Mouse (Mus musculus) neural tube, embryonic 11.5 days (tissue): ENCODE measurements at regions not wholly inside any gene's neighbourhood (a gene's known extent, or its start where the extent isn't known, plus 50 kb on each side); places are given as distances from the start of the nearest gene placed in this dataset.
A peak's percentile ranks its signal among the peaks of the same experiment; 100 is the strongest.

Experiments
- ATAC-seq: fragments of 200-750 bp; cut with Nextera tagmentation; 2 replicates; pipeline ENCODE4 v1.8.0; 2017; ENCODE audit warnings: moderate number of reproducible peaks, mild to moderate bottlenecking, moderate TSS enrichment, moderate library complexity; ENCODE audit not compliant: insufficient read depth, low FRiP score, low TSS enrichment
- DNase-seq: peaks from one replicate; pipeline ENCODE4 v3.0.0-alpha.2; 2015; ENCODE audit warnings: low spot score
- H3K27ac ChIP-seq: fragments of 300-500 bp; sonication (generic); 2 replicates; pipeline ENCODE4 v1.5.1; 2014; ENCODE audit warnings: low read depth, mild to moderate bottlenecking, low read length
- H3K27me3 ChIP-seq: fragments of 300-500 bp; sonication (generic); 2 replicates; pipeline ENCODE4 v1.6.1; 2014; ENCODE audit warnings: mild to moderate bottlenecking, low read length, mixed read lengths; ENCODE audit not compliant: control insufficient read depth, insufficient read depth
- H3K36me3 ChIP-seq: fragments of 300-500 bp; sonication (generic); 2 replicates; pipeline ENCODE4 v1.6.1; 2014; ENCODE audit warnings: mild to moderate bottlenecking, low read length, moderate library complexity, mixed read lengths; ENCODE audit not compliant: control insufficient read depth, insufficient read depth
- H3K4me1 ChIP-seq: fragments of 300-500 bp; sonication (generic); 2 replicates; pipeline ENCODE4 v1.6.1; 2014; ENCODE audit warnings: low read length, mixed read lengths; ENCODE audit not compliant: control insufficient read depth, insufficient read depth
- H3K4me2 ChIP-seq: fragments of 300-500 bp; sonication (generic); 2 replicates; pipeline ENCODE4 v1.6.1; 2014; ENCODE audit warnings: low read depth, mild to moderate bottlenecking, moderate library complexity
- H3K4me3 ChIP-seq: fragments of 300-500 bp; sonication (generic); 2 replicates; pipeline ENCODE4 v1.5.1; 2014; ENCODE audit warnings: low read depth, low read length
- H3K9ac ChIP-seq: fragments of 300-500 bp; sonication (generic); 2 replicates; pipeline ENCODE4 v1.6.1; 2014; ENCODE audit warnings: mild to moderate bottlenecking, low read length
- H3K9me3 ChIP-seq: fragments of 300-500 bp; sonication (generic); 2 replicates; pipeline ENCODE4 v1.6.1; 2016; ENCODE audit warnings: low read length; ENCODE audit not compliant: control insufficient read depth
- WGBS: fragments of 180-500 bp; shearing (Covaris S2); extraction: QIAGEN DNeasy Blood & Tissue Kit; methylation state at CpG from one replicate; pipeline ENCODE4 v1.1.7; 2014; 5-methylcytosine and 5-hydroxymethylcytosine counted together

DNA sequence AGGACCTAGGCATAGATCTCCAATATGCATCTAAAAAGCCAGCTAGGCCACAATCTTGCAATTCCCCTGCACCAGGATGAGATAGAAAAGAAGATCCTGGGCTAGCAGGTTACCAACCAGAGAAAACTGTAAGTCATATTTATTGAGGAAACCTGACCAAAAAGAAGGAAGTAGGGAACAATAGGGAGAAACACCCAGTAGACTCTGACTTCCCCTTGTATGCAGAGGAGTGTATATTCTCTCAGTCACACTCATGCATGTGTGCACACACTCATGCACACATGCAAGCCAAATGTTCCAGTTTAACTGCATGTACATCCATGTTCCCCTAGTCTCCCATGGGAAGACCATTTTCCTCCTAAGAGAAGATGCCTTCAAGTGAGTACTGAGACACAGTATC, 184.9 kb upstream of the Negr1 start:
- H3K27ac ChIP-seq = no peak overlapping the region
- no peak overlapping the region for H3K9ac ChIP-seq
- H3K36me3 ChIP-seq = no peaks in the 10 kb centered on the region
- H3K9me3 ChIP-seq = no peaks in the 10 kb centered on the region
- H3K4me3 ChIP-seq = no peak overlapping the region
- H3K4me2 ChIP-seq = no peak overlapping the region
- no peak for DNase-seq
- H3K4me1 ChIP-seq = no peaks in the 10 kb centered on the region
- no peaks in the 10 kb centered on the region for H3K27me3 ChIP-seq
- no peak for ATAC-seq

DNA sequence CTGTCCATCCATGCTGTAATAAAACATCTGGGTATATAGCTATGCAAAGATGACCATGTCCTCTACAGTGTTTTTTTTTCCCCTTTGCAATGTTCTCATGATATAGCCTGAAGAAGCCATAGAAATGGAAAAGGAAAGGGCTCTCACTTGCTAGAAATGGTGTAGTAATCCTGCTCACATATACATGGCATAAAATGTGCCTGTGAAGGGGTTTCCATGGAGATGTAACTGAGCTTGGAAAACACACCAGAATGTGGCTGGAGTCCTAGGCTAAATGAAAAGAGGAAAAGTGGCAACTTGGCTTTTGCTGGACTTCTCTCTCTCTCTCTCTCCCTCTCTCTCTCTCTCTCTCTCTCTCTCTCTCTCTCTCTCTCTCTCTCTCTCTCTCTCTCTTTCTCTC, 178.7 kb upstream of the Negr1 start:
- Histone ChIP-seq H3K36me3 (no peaks in the 10 kb centered on the region), H3K4me1 (no peaks in the 10 kb centered on the region), H3K27ac (no peak overlapping the region), H3K9ac (no peak overlapping the region), H3K4me3 (no peak overlapping the region), H3K4me2 (no peak overlapping the region), H3K27me3 (no peaks in the 10 kb centered on the region), H3K9me3 (no peaks in the 10 kb centered on the region)
- DNase-seq = no peak
- ATAC-seq = no peak

DNA sequence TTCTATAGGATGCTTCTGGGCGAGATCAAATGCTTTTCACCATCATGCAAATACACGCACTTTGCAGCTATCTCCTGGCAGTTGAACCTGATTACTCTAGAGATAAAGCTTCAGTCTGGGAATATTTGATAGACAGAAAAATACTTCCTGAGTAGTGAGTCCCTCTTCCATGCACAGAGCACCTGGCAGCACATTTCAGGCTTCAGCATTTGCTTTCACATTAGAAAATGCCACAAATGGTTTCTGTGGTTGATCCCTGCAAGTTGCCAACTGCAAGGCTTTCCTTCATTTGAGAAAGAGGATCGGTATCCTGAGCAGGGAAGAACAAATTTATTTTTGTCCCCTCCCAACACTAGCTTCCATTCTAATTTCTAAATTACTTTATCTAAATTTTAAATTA, 155.5 kb upstream of the Negr1 start:
- Histone ChIP-seq H3K27me3 (no peaks in the 10 kb centered on the region), H3K4me2 (no peak overlapping the region), H3K4me1 (no peaks in the 10 kb centered on the region), H3K36me3 (no peaks in the 10 kb centered on the region), H3K4me3 (no peak overlapping the region), H3K9ac (no peak overlapping the region), H3K27ac (no peak overlapping the region), H3K9me3 (no peaks in the 10 kb centered on the region)
- DNase-seq = no peak
- 90% methylated on average over 3 of the region's 3 CpGs for WGBS
- ATAC-seq = no peak

DNA sequence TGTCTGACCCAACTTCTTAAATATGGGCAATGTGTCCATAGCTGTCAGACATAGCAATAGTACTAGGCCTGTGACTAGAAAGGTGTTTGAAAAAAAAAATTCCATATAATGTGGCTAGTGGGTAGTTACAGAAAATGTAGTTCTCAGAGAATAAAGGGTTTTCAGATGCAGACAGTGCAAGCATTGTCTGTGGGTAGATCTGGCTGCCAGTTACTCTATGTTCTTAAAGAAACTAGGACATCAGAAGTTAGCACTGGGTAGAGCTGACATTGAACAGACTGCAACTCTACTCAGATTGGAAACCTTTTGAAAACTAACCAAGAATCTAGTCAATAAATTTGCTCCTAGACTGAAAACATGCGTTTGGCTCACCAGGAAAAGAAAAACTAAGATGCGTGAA, 154.5 kb upstream of the Negr1 start:
- H3K4me2 ChIP-seq = no peak overlapping the region
- ATAC-seq = no peak
- no peak overlapping the region for H3K27ac ChIP-seq
- 90% methylated on average over 2 of the region's 2 CpGs for WGBS
- H3K9ac ChIP-seq = no peak overlapping the region
- no peaks in the 10 kb centered on the region for H3K9me3 ChIP-seq
- DNase-seq = no peak
- H3K4me3 ChIP-seq = no peak overlapping the region
- no peaks in the 10 kb centered on the region for H3K27me3 ChIP-seq
- no peaks in the 10 kb centered on the region for H3K36me3 ChIP-seq
- H3K4me1 ChIP-seq = no peaks in the 10 kb centered on the region

DNA sequence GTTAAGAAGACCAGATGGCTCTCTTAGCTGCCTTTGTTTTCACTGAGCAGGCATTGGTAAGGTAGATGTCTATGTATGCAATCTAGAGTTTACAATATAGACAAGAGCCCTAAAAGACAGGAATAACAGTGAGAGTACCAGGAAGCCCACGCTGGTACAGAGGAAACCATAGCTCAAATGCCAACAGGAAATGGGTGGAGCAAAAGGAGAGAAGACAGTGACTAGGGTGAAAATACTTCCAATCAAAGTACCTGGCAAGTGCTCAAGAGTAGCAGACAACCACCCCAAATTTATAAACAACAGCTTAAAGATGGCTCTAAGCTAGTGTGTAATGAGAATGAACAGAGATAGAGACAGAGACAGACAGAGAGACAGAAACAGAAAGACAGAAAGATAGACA, 151.5 kb upstream of the Negr1 start:
- no peak for DNase-seq
- no peaks in the 10 kb centered on the region for H3K9me3 ChIP-seq
- H3K27me3 ChIP-seq = no peaks in the 10 kb centered on the region
- no peak overlapping the region for H3K4me2 ChIP-seq
- H3K36me3 ChIP-seq = no peaks in the 10 kb centered on the region
- ATAC-seq = no peak
- no peaks in the 10 kb centered on the region for H3K4me1 ChIP-seq
- H3K4me3 ChIP-seq = no peak overlapping the region
- H3K27ac ChIP-seq = no peak overlapping the region
- 64% methylated on average over 1 of the region's 1 CpGs for WGBS
- H3K9ac ChIP-seq = no peak overlapping the region

DNA sequence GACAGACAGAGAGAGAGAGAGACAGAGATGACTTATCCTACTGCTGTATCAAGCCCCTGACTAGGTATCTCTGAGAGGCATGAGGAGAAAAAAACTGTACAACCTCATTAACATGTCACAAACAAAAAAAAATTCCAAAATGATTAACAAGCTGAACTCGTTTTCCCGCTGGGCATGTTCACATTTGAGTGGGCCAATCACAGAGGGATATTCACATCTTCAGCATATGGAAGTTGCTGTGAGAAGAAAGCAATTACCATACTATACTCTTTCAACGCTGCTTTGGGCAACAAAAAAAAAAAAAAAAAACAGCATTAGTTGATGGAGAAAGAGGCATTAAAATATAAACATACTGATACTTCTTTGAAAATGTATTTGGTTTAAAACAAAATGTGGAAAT, 148.8 kb upstream of the Negr1 start:
- ATAC-seq = no peak
- Histone ChIP-seq H3K4me2 (no peak overlapping the region), H3K9me3 (no peaks in the 10 kb centered on the region), H3K9ac (no peak overlapping the region), H3K27me3 (no peaks in the 10 kb centered on the region), H3K4me3 (no peak overlapping the region), H3K27ac (no peak overlapping the region), H3K36me3 (no peaks in the 10 kb centered on the region), H3K4me1 (no peaks in the 10 kb centered on the region)
- no peak for DNase-seq
- WGBS = 87% methylated on average over 3 of the region's 3 CpGs

DNA sequence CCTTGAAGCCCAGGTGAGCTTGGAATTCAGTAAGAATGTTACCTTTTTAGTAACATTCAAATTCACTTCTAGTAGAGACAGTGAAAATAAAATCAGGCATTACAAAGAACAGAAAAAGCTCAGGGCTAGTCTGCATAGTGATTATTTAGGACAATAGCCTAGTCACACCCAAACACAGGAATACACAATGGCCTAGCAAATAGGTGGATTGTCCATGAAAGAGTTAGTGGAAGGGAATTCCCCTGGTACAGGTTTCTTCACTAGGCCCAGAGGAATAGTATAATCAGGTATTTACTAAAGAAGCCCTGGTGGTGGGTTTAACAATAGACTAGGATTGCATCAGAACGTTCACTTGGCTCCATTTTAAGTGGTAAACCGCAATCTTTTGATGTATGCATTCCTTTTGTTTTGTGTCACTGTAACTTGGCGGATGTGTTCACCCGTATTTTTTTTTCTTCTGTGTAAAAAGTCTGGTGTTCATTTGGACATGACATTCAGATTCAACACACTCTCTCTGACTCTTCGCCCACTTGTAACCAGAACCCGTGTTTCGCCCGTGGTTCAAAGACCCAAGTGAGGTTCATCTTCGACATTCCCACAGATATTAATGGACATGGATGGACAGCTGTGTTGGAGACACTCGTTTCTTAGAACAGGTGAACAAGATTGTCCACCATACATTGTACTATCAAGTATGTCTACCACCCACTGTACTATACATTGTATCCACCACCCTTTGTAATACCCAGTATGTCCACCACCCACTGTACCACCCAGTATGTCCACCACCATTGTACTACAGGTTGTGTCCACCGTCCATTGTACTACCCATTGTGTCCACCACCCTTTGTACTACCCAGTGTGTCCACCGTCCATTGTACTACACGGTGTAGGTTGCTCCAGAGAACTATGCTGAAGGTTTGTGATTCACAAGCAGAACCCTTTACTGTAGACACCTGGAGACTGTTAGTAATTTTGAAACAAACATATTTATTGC, 146.9 kb upstream of the Negr1 start:
- Histone ChIP-seq H3K36me3 (no peaks in the 10 kb centered on the region), H3K27me3 (no peaks in the 10 kb centered on the region), H3K4me1 (no peaks in the 10 kb centered on the region), H3K27ac (no peak overlapping the region), H3K4me2 (no peak overlapping the region), H3K9ac (no peak overlapping the region), H3K4me3 (no peak overlapping the region), H3K9me3 (no peaks in the 10 kb centered on the region)
- WGBS = 92% methylated on average over 13 of the region's 13 CpGs
- DNase-seq (no peak), ATAC-seq (peak; percentile 53; the same call in 1 of the 2 replicates)

DNA sequence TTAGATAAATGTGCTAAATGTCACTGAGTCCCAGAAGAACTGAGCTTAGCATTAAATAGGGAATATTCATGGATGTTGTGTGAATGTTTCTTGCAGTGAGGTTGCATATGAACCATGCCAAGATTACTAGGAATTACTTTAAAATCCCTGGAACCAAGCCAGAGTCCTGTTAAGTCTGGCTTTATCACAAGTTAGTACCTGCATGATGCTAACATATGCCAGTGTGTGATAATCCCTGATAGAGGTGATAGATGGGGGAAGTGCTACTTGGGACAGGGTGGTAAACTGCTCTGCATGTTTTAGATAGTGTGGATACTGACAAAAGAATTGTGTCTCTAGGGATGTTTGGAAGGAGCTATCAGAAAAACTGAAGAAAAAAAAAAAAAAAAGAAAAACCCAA, 143.5 kb upstream of the Negr1 start:
- H3K9ac ChIP-seq = no peak overlapping the region
- H3K27ac ChIP-seq = no peak overlapping the region
- no peak overlapping the region for H3K4me3 ChIP-seq
- no peaks in the 10 kb centered on the region for H3K4me1 ChIP-seq
- no peak for DNase-seq
- ATAC-seq = no peak
- H3K4me2 ChIP-seq = no peak overlapping the region
- H3K9me3 ChIP-seq = no peaks in the 10 kb centered on the region
- H3K27me3 ChIP-seq = no peaks in the 10 kb centered on the region
- no peaks in the 10 kb centered on the region for H3K36me3 ChIP-seq

DNA sequence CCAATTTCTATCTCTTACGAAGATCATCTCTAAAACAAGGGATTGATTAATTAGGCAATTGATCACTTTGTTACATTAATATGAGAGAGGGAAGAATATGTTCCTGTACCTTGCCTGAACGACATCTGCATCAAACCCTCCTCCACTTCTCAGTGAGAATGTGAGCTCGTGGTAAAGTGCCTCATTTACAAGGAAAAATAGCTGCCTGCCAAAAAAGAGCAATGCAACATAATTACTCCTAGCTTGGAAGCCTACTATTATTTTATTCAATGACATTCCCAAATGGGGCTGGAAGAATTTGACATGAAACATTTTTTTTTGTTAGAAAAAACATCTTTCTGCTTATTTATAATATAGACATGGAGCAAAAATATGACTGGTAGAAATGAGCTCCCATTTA, 138.5 kb upstream of the Negr1 start:
- H3K27me3 ChIP-seq = no peaks in the 10 kb centered on the region
- 70% methylated on average over 3 of the region's 3 CpGs for WGBS
- no peak for ATAC-seq

More for the DNA sequence above, 138.5 kb upstream of the Negr1 start:
- Histone ChIP-seq H3K4me1 (no peaks in the 10 kb centered on the region), H3K36me3 (no peaks in the 10 kb centered on the region), H3K4me2 (no peak overlapping the region), H3K9me3 (no peaks in the 10 kb centered on the region), H3K4me3 (no peak overlapping the region), H3K9ac (no peak overlapping the region), H3K27ac (no peak overlapping the region)
- DNase-seq = no peak
